Mouse (Mus musculus): ENCODE measurements around the gene Chrdl1.
A peak's percentile ranks its signal among the peaks of the same experiment; 100 is the strongest.

Gene Chrdl1

GRCm38 (mm10) chrX:143393791-143394369, at the start of gene Chrdl1:
Gene Chrdl1 (minus strand): TSS chrX:143394262.
- DNase-seq = peak; percentile 3

- no peak for DNase-seq
These were observed 48.6 kb upstream of the Chrdl1 start for GRCm38 (mm10) chrX:143442638-143443037.

DNA sequence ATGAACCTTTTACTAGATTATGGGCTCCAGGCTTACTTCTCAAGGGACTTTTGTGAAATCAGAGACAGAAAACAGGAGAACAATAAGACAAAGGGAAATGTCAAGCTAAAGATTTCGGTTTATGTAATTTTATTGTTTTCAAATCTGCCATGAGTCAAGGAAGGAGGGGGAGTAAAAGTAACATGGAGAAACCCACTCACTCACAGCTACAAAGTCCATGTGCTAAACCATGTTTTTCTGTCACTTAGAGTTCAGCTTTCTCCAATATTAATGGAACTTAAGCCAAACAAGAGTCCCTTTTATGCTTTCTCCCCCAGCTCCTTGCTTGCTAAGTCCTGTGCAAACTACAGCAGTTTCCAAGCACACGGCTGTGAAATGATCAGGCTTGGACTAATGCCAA, 10.5 kb upstream of the Chrdl1 start:
- DNase-seq = no peak

- DNase-seq = no peak
These were observed 27.7 kb downstream of the Chrdl1 start for GRCm38 (mm10) chrX:143366256-143366959.

DNA sequence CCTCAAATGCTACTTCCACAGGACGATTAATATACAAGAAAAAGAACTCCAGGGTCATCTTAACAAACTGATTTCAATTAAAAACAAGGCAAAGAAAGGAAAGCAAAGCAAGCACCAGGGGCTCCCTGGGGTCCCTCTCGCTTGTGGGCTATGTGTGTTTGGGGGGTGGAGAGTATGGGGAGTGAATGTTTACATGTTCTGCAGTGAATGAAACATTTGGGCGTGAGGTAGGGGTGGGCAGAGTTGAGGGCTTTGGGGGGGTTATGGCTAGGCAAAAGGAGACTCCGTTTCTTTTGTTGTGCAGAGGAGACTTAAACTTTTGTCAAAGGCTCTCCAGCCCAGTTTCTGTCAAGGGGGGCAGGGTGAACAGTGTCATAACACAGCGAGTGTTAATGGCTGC, 46.8 kb downstream of the Chrdl1 start:
- no peak for DNase-seq

DNA sequence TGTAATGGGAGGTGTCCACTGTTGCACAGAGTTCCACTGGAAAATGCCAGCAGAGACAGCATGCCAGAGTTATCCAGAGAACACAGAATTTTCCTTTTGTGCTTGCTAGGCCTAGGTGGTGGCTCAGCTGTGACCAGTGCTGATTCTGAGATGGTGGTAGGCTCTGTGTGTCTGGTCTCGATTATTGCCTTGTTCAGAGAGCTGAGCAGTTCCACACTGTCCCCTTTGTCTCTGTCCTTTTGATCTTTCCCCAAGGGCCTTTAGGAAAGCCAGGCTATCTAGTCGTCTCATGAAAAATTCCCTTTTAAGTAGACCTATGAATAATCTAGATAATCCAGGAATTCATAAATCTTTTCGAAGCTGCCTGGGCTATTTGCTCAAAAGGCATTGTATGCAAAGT, 47.3 kb downstream of the Chrdl1 start:
- no peak for DNase-seq

DNA sequence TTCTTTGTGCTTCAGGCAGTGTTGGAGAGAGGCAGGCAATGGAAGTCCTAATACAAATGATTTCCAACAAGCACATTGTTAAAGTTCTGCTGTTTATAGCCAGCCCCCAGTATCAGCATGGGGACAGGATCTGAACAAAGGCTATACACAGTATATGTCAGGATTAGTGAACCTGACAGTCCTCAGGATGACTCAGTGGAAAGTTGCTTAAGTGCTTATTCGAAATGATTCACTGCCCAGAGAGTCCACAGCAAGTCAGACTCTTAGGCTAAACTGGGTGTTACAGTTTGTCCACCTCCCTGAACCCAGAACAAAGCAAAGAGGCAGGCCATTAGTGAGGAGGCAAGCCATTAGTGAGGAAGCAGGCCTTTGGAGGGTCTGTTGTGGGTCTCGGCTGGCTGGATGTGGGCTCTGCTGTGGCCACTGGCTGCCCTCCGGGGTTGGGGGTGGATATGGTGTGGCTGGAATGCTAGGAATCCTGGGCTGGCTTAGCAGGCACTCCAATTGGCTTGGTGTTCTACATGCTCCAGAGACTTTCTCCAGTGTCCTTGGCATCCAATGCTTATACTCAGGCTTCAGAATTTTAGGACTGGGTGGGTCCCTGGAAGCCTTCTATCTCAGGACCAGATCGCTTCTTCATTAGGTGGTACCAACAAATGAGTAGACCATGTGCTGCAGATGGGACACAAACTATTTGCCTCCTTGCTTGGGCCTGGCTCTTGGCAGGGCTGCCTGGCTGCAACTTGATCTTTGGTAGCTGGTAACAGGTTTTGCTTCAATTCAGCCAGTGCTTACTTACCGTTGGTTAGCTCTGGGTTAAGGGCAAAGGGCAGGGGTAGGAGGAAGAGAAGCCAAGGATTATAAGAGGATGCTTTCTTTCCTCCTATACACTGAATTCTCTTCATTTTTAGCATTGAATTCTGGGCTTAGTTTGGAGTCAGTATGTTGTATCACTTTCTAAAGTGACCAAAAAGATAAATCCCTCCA, 49.3 kb downstream of the Chrdl1 start:
- peak; percentile 52 for DNase-seq

- no peak for DNase-seq
These were observed 55.9 kb downstream of the Chrdl1 start for GRCm38 (mm10) chrX:143338156-143338555.

DNA sequence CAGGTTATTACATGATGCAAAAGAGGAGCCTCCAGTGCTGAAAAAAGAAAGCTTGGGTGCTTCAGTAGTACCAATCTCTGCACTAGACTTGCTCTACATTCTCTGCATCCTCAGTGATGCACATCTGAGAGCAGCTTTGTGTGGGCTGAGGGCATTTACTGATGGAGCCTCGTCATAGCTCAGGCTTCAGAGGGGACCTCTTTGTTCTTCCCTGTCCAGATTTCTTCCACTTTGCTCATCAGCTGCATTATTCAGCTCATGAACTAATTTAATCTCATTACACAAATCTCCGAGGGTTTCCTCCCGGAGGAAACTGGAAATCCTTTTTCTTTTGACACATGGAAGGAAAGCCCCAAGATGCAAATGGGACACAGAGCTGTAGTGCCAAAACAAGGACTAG, 56.5 kb downstream of the Chrdl1 start:
- no peak for DNase-seq

GRCm38 (mm10) chrX:143336661-143337060, 57.4 kb downstream of the Chrdl1 start:
- no peak for DNase-seq

GRCm38 (mm10) chrX:143335846-143336245, 58.2 kb downstream of the Chrdl1 start:
- no peak for DNase-seq

GRCm38 (mm10) chrX:143313166-143313565, 80.9 kb downstream of the Chrdl1 start:
- no peak for DNase-seq

DNA sequence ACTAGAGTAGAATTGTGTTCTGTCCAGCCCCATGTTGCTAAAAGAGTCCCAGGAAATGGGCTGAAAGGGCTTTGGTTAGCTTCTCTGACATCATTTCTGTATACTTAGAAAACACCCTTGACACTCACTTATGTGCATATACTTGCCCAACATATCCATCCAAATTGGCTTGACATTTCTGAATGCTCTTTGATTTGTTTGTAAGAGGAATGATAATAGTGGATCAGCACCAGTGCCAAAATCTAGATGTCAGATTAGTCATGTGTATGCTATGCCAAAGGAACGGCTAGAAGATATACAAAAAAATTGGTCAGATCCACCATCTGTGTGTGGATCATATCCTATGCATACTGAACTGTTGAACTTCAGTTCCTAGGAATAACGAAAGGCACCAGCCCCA, 99.3 kb downstream of the Chrdl1 start:
- no peak for DNase-seq

DNA sequence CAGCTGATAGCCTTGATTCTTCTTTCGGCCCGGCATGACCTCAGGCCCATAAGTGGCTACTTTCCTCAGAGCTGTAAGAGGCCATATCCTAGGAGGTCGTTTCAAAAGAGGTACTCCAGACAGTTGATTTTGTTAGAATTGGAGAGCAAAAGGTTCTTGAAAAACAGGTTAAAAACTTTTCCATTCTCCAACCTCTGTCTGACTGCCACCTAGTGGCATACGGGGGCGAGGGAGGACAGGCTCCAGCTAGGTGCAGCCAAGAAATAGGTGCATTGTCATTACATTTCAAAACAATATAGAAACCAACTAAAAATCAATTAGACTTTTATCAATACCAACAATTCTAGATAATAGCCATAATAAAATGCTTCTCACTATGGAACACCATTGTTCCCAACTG, 118.9 kb downstream of the Chrdl1 start:
- DNase-seq = peak; percentile 6

DNA sequence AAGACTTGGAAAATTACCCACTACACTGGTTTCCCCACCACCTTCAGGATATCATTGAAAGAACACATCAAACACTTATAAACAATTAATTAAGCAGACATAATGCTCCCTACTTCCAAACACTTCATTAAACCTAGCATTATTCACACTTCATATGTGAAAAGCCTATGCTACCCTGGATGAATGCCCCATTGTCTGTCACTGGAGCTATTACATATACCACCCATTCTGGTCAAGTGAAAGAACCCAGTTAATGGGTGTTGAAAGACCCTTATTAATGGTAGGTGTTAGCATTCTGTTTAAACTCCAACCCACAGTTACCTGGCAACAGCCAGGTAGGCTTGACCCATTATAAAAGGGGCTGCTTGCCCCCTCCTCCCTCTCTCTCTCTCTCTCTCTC, 143.4 kb downstream of the Chrdl1 start:
- no peak for DNase-seq
